In genomic region chr13:23488400-23489322, GRCm38 (mm10) we compare ENCODE assay signal across 8 mouse cellular contexts. TPM values are rescaled to one million over a fixed set of nuclear protein-coding genes. Genes with fewer than 3 reads are reported as not detected.
DNase-seq lines count a peak whose midpoint lies in the region; ATAC-seq lines count a peak whose summit lies in the region.

Gene Btn2a2 (minus strand): TSS chr13:23488857.

- WGBS in hindbrain, embryonic 14.5 days, result 4% methylated on average over 13 of the region's 14 CpGs
- WGBS in lung, embryonic 15.5 days, result 2% methylated on average over 13 of the region's 14 CpGs

- no peaks in the 10 kb centered on the region for H3K36me3 ChIP-seq in hindbrain, embryonic 14.5 days (replicated peaks; ENCODE audit: control insufficient read depth, insufficient read depth)
- H3K36me3 ChIP-seq in lung, embryonic 15.5 days, result no peaks in the 10 kb centered on the region

- no peaks in the 10 kb centered on the region for H3K4me1 ChIP-seq in hindbrain, embryonic 14.5 days (replicated peaks; ENCODE audit: control insufficient read depth, insufficient read depth, low read length)
- H3K4me1 ChIP-seq in lung, embryonic 15.5 days, result peaks cover 5% of the 10 kb centered on the region; the same call in 1 of the 2 replicates

- 0 out of 2 replicates have a peak, but pooled peaks cover 3% of the 10 kb centered on the region for H3K27me3 ChIP-seq in hindbrain, embryonic 14.5 days (ENCODE audit: control insufficient read depth, insufficient read depth, low read length)
- H3K27me3 ChIP-seq in lung, embryonic 15.5 days, result no peaks in the 10 kb centered on the region

- peak within 1 kb of the TSS; percentile 26 for H3K4me3 ChIP-seq in hindbrain, embryonic 14.5 days (replicated peaks; ENCODE audit: low read length)
- peak within 1 kb of the TSS; percentile 35 for H3K4me3 ChIP-seq in lung, embryonic 15.5 days

- DNase-seq in Muller cell, postnatal 12 days (ENCODE audit: inconsistent ontology term), result peak; percentile 78
- DNase-seq in cerebellum, adult 9-10 months, result peak; percentile 61
- DNase-seq in frontal cortex, postnatal 14 days (ENCODE audit: low spot score in 2 of 2), result peak; percentile 64
- DNase-seq in hindbrain, embryonic 14.5 days (ENCODE audit: low spot score), result peak; percentile 86
- DNase-seq in layer of hippocampus, postnatal 10 days (ENCODE audit: low spot score in 2 of 2), result peak; percentile 58 to 67
- DNase-seq in retina, embryonic 14.5 days (ENCODE audit: low spot score), result peak; percentile 80
- DNase-seq in yolk sac, embryonic 10.5 days (ENCODE audit: low spot score), result peak; percentile 65

- peak within 1 kb of the TSS; percentile 56 for H3K4me2 ChIP-seq in hindbrain, embryonic 14.5 days (replicated peaks)
- H3K4me2 ChIP-seq in lung, embryonic 15.5 days, result peak within 1 kb of the TSS; percentile 68

- H3K27ac ChIP-seq in hindbrain, embryonic 14.5 days, result no peak within 1 kb of the TSS
- H3K27ac ChIP-seq in lung, embryonic 15.5 days, result no peak within 1 kb of the TSS

- no peaks in the 10 kb centered on the region for H3K9me3 ChIP-seq in hindbrain, embryonic 14.5 days (ENCODE audit: control insufficient read depth, low read length)
- H3K9me3 ChIP-seq in lung, embryonic 15.5 days, result no peaks in the 10 kb centered on the region

- no peak within 1 kb of the TSS for H3K9ac ChIP-seq in hindbrain, embryonic 14.5 days
- H3K9ac ChIP-seq in lung, embryonic 15.5 days, result no peak within 1 kb of the TSS

- ATAC-seq in hindbrain, embryonic 14.5 days (ENCODE audit: low FRiP score), result peak; percentile 97
- ATAC-seq in lung, embryonic 15.5 days (ENCODE audit: borderline replicate concordance, extremely low read depth, low FRiP score, low TSS enrichment), result peak; percentile 94

RNA-seq across cellular contexts. Expression of gene Btn2a2, which starts in this region (rescaled TPM):
- 0.21 TPM in 1 of 2 replicates, not detected in the other for polyA plus RNA-seq in hindbrain, embryonic 14.5 days (2014; fragmentation: Nextera tagmentation; extraction: Ambion mirVana)
- under 1 TPM; 0.53 to 0.58 TPM for total RNA-seq in layer of hippocampus, postnatal 10 days (2021)
- polyA plus RNA-seq in lung, embryonic 15.5 days (2015; fragmentation: Nextera tagmentation; extraction: Ambion mirVana), result 0.16 and 0.21 TPM in 2 replicates

Comparison
In these comparisons a context has a peak if more than half of its experiments do, and no peak if none do; other contexts are left out.
1. Peak in DNase-seq, ATAC-seq, H3K4me3 ChIP-seq and H3K4me2 ChIP-seq in hindbrain, embryonic 14.5 days; RNA of the gene not detected or under 1 TPM.
2. Peak in DNase-seq in layer of hippocampus, postnatal 10 days; RNA of the gene not detected or under 1 TPM.
3. Peak in ATAC-seq, H3K4me3 ChIP-seq and H3K4me2 ChIP-seq in lung, embryonic 15.5 days; RNA of the gene not detected or under 1 TPM.